9 mouse cellular contexts compared by ENCODE assay signal in the genomic region with DNA sequence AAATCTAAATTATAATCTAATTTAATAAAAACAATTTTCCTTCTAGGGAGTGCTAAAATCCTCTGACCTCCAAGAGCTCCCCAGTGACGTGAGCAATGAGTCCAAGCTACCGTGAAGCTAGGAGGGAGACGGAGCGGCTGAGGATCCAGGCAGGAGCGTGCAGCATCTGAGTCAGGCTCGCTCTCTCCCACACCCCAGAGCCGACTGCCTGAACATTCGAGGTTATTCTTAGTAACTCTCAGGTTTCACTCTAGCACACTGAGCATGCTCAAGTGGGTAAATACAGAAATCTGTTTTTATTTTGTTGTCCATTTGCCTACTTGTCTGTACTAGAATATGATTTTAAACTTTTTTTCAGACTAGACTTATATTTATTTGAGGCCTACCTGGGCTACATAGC. TPM values are rescaled to one million over a fixed set of nuclear protein-coding genes. Genes with fewer than 3 reads are reported as not detected.
DNase-seq lines count a peak whose midpoint lies in the region; ATAC-seq and TF ChIP-seq lines count a peak whose summit lies in the region.
"Had no signal": no experiment of that assay in that cellular context is flagged by ENCODE, and none has a peak within 500 bp of the region (broad histone marks: within the 10 kb centered on the region; RNA-seq: fewer than 3 reads in every experiment).

No protein-coding gene starts in this region.

- peak; percentile 91 for ATAC-seq in heart, postnatal 0 days (ENCODE audit: insufficient read depth, low read depth)
- ATAC-seq in erythroblast, adult 5-6 weeks (replicated peaks; ENCODE audit: low FRiP score, poor library complexity, severe bottlenecking) = no peak

- no peak overlapping the region for H3K4me3 ChIP-seq in embryonic fibroblast, embryonic 13.5 days (ENCODE audit: insufficient read depth, low read length)
- H3K4me3 ChIP-seq in heart, postnatal 0 days (ENCODE audit: low read depth, low read length) = no peak overlapping the region
- H3K4me3 ChIP-seq: limb, embryonic 13.5 days; neural tube, embryonic 12.5 days had no signal

- H3K4me2 ChIP-seq in heart, postnatal 0 days (ENCODE audit: low read depth, low read length) = peak overlapping the region; percentile 12; the same call in 1 of the 2 replicates
- H3K4me2 ChIP-seq: limb, embryonic 13.5 days; neural tube, embryonic 12.5 days had no signal

- peaks cover 8% of the 10 kb centered on the region for H3K4me1 ChIP-seq in embryonic fibroblast, embryonic 13.5 days (ENCODE audit: control insufficient read depth, insufficient read depth, low read length)
- peaks cover 18% of the 10 kb centered on the region; the same call in 1 of the 2 replicates for H3K4me1 ChIP-seq in heart, postnatal 0 days (ENCODE audit: control insufficient read depth, insufficient read depth)
- H3K4me1 ChIP-seq: limb, embryonic 13.5 days; neural tube, embryonic 12.5 days had no signal

- no peak for TF ChIP-seq CTCF in embryonic fibroblast, embryonic 13.5 days (IDR thresholded peaks at IDR 0.05; ENCODE audit: borderline replicate concordance, insufficient read depth, low read length)
- no peak for TF ChIP-seq CTCF in heart, postnatal 0 days (IDR thresholded peaks at IDR 0.05; ENCODE audit: low read depth)

- peak overlapping the region; percentile 44; the same call in 1 of the 2 replicates for H3K27ac ChIP-seq in embryonic fibroblast, embryonic 13.5 days (ENCODE audit: insufficient read depth, low read length)
- peak overlapping the region; percentile 67 for H3K27ac ChIP-seq in heart, postnatal 0 days (ENCODE audit: low read depth)
- H3K27ac ChIP-seq: limb, embryonic 13.5 days; neural tube, embryonic 12.5 days had no signal

- no peaks in the 10 kb centered on the region for H3K27me3 ChIP-seq in heart, postnatal 0 days (ENCODE audit: control insufficient read depth, insufficient read depth, low read length)
- H3K27me3 ChIP-seq: limb, embryonic 13.5 days; neural tube, embryonic 12.5 days had no signal

- intact Hi-C loops in left cerebral cortex, postnatal 10 days (cut with DNase I) = no loop called here

- no peaks in the 10 kb centered on the region for H3K9me3 ChIP-seq in heart, postnatal 0 days (replicated peaks; ENCODE audit: control insufficient read depth, low read length)
- H3K9me3 ChIP-seq: limb, embryonic 13.5 days; neural tube, embryonic 12.5 days had no signal

- peak; percentile 60 to 62 for DNase-seq in left cerebral cortex, adult 18-20 months (ENCODE audit: low spot score in 2 of 2)
- DNase-seq in left cerebral cortex, postnatal 10 days (ENCODE audit: extremely low spot score in 1 of 2, low spot score in 2 of 2) = no peak
- DNase-seq in heart, postnatal 0 days (ENCODE audit: low spot score) = peak; percentile 75
- DNase-seq in right cerebral cortex, postnatal 36 days (ENCODE audit: low spot score in 2 of 2) = peak; percentile 39 to 73
- DNase-seq in embryo, embryonic 9.5 days (ENCODE audit: extremely low spot score) = no peak

- 0 out of 2 replicates have a peak overlapping the region, but pooled peaks have one; percentile 20 for H3K9ac ChIP-seq in heart, postnatal 0 days (replicated peaks; ENCODE audit: low read depth, low read length)
- H3K9ac ChIP-seq: limb, embryonic 13.5 days; neural tube, embryonic 12.5 days had no signal

- no peak for TF ChIP-seq POLR2A in embryonic fibroblast, embryonic 13.5 days (IDR thresholded peaks at IDR 0.05; ENCODE audit: low read depth, low read length)

- H3K36me3 ChIP-seq in heart, postnatal 0 days (replicated peaks; ENCODE audit: control insufficient read depth, insufficient read depth, low read length) = peaks cover 23% of the 10 kb centered on the region

- TF ChIP-seq EP300 in heart, postnatal 0 days (IDR thresholded peaks at IDR 0.05; ENCODE audit: low read depth) = no peak

- WGBS in heart, postnatal 0 days = 36% methylated on average over 8 of the region's 8 CpGs

RNA-seq across cellular contexts. Expression of gene Sh3bgrl3, which starts 28.2 kb away (rescaled TPM):
- 100 to 1,000 TPM; 200 to 222 TPM for total RNA-seq in left cerebral cortex, adult 18-20 months (2021)
- 100 to 1,000 TPM; 217 to 225 TPM for total RNA-seq in left cerebral cortex, postnatal 10 days (2021)
- polyA plus RNA-seq in embryonic fibroblast, embryonic 13.5 days (2011; ENCODE audit: insufficient read length, low read depth, missing spikeins) = 317 and 335 TPM in 2 replicates
- 49.7 and 67.6 TPM in 2 replicates for total RNA-seq in heart, postnatal 0 days (2014; rRNA removed; ENCODE audit: low replicate concordance)
- 140 and 150 TPM in 2 replicates for polyA plus RNA-seq in heart, postnatal 0 days (2015; fragmentation: Nextera tagmentation; extraction: Ambion mirVana)
- 231 and 242 TPM in 2 replicates for total RNA-seq in erythroblast, adult 5-6 weeks (2015; ENCODE audit: low replicate concordance)
- 56.2 and 119 TPM in 2 replicates for total RNA-seq in erythroblast, adult 5-6 weeks (2017; ENCODE audit: low replicate concordance)

RNA-seq across cellular contexts. Expression of gene Cep85, which starts 30.2 kb away (rescaled TPM):
- 10 to 100 TPM; 17.1 to 17.6 TPM for total RNA-seq in left cerebral cortex, adult 18-20 months (2021)
- 10 to 100 TPM in 1 of 2 experiments, 1 to 10 TPM in 1; 9.2 to 10.9 TPM for total RNA-seq in left cerebral cortex, postnatal 10 days (2021)
- 17.4 and 22.1 TPM in 2 replicates for polyA plus RNA-seq in embryonic fibroblast, embryonic 13.5 days (2011; ENCODE audit: insufficient read length, low read depth, missing spikeins)
- 24.2 and 30.6 TPM in 2 replicates for total RNA-seq in heart, postnatal 0 days (2014; rRNA removed; ENCODE audit: low replicate concordance)
- polyA plus RNA-seq in heart, postnatal 0 days (2015; fragmentation: Nextera tagmentation; extraction: Ambion mirVana) = 27.4 and 29.7 TPM in 2 replicates
- total RNA-seq in erythroblast, adult 5-6 weeks (2015; ENCODE audit: low replicate concordance) = 20.3 and 29.2 TPM in 2 replicates
- total RNA-seq in erythroblast, adult 5-6 weeks (2017; ENCODE audit: low replicate concordance) = 50.7 and 68.1 TPM in 2 replicates

RNA-seq across cellular contexts. Expression of gene Gm7534, which starts 46.1 kb away (rescaled TPM):
- total RNA-seq in left cerebral cortex, adult 18-20 months (2021) = not detected
- not detected for total RNA-seq in left cerebral cortex, postnatal 10 days (2021)
- not detected in 2 replicates for polyA plus RNA-seq in embryonic fibroblast, embryonic 13.5 days (2011; ENCODE audit: insufficient read length, low read depth, missing spikeins)
- total RNA-seq in heart, postnatal 0 days (2014; rRNA removed; ENCODE audit: low replicate concordance) = not detected in 2 replicates
- polyA plus RNA-seq in heart, postnatal 0 days (2015; fragmentation: Nextera tagmentation; extraction: Ambion mirVana) = not detected in 2 replicates
- total RNA-seq in erythroblast, adult 5-6 weeks (2015; ENCODE audit: low replicate concordance) = not detected in 2 replicates
- not detected in 2 replicates for total RNA-seq in erythroblast, adult 5-6 weeks (2017; ENCODE audit: low replicate concordance)
- polyA plus RNA-seq: limb, embryonic 13.5 days; neural tube, embryonic 12.5 days had no signal

RNA-seq across cellular contexts. Expression of gene Ubxn11, which starts 54.4 kb away (rescaled TPM):
- total RNA-seq in left cerebral cortex, adult 18-20 months (2021) = 10 to 100 TPM; 31.7 to 38.4 TPM
- total RNA-seq in left cerebral cortex, postnatal 10 days (2021) = 10 to 100 TPM; 22.6 to 24.9 TPM
- polyA plus RNA-seq in embryonic fibroblast, embryonic 13.5 days (2011; ENCODE audit: insufficient read length, low read depth, missing spikeins) = 2.6 TPM in 2 replicates
- total RNA-seq in heart, postnatal 0 days (2014; rRNA removed; ENCODE audit: low replicate concordance) = not detected in 2 replicates
- 0.97 and 1.2 TPM in 2 replicates for polyA plus RNA-seq in heart, postnatal 0 days (2015; fragmentation: Nextera tagmentation; extraction: Ambion mirVana)
- total RNA-seq in erythroblast, adult 5-6 weeks (2015; ENCODE audit: low replicate concordance) = 0.84 TPM in 1 of 2 replicates, not detected in the other
- total RNA-seq in erythroblast, adult 5-6 weeks (2017; ENCODE audit: low replicate concordance) = 2.4 TPM in 1 of 2 replicates, not detected in the other

Comparison
In these comparisons a context has a peak if more than half of its experiments do, and no peak if none do; other contexts are left out.
1. DNase-seq: peak in left cerebral cortex, adult 18-20 months (2 of 2), heart, postnatal 0 days (single experiment) and right cerebral cortex, postnatal 36 days (2 of 2); none in left cerebral cortex, postnatal 10 days (0 of 2) and embryo, embryonic 9.5 days (single experiment).